Mouse (Mus musculus) lung, adult 2 months (tissue): ENCODE results near the gene Btbd9. TPM values are rescaled to one million over a fixed set of nuclear protein-coding genes. Genes with fewer than 3 reads are reported as not detected.

Source experiments
- DNase-seq: peaks from one replicate; pipeline ENCODE4 v3.0.0; 2022
- H3K4me1 ChIP-seq: fragments of 200-500 bp; 2 replicates; pipeline ENCODE4 v1.6.1; 2011; ENCODE audit warnings: low read length; ENCODE audit not compliant: control insufficient read depth, insufficient read depth
- H3K4me3 ChIP-seq: fragments of 200-500 bp; replicated peaks from 2 replicates; pipeline ENCODE3; 2011; ENCODE audit warnings: low read depth, mild to moderate bottlenecking, control low read depth, low read length; ENCODE audit errors: extremely low read depth
- CTCF ChIP-seq: fragments of 200-500 bp; IDR thresholded peaks from 2 replicates; pipeline ENCODE4 v1.5.1; 2011; ENCODE audit warnings: mild to moderate bottlenecking, low read length, control low read depth; ENCODE audit not compliant: insufficient read depth
- POLR2A ChIP-seq: fragments of 200-500 bp; IDR thresholded peaks from 2 replicates; pipeline ENCODE4 v1.6.1; 2011; ENCODE audit warnings: low read depth, mild to moderate bottlenecking, control low read depth, low read length, borderline replicate concordance; ENCODE audit errors: extremely low read depth
- WGBS: fragments of 180-500 bp; shearing (Covaris S2); methylation state at CpG from one replicate; pipeline ENCODE4 v1.1.7; 2018; 5-methylcytosine and 5-hydroxymethylcytosine counted together
- polyA plus RNA-seq: library from polyadenylated mRNA; depleted of rRNA; stranded (reverse); fragments of >200 nt; gene quantifications from 2 replicates; pipeline ENCODE4 v1.2.3, GENCODE M21; 2012

Gene Btbd9
- polyA plus RNA-seq, 1 experiment: 24.2 TPM

DNA sequence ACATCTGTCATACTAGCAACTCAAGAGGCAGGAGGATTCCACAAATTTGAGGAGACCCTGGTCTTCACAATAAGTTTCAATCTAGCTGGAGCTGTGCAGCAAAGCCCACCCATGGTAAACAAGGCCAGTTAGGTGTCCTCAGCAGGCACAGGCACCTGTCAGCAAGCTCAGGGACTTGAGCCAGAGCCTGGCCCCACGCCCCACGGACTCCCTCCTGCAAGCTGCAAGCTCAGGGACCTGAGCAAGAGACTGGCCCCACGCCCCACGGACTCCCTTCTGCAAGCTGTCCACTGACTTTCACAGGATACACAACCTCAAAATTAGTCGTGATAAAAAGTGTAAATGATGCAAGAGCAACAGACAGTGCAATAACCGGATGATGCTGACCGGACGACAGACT lies 307.8 kb downstream of the Btbd9 start:
- H3K4me1 ChIP-seq: no peaks in the 10 kb centered on the region
- DNase-seq: no peak
- no peak for TF ChIP-seq POLR2A
- no peak for TF ChIP-seq CTCF
- WGBS: 90% methylated on average over 8 of the region's 8 CpGs
- no peak overlapping the region for H3K4me3 ChIP-seq

DNA sequence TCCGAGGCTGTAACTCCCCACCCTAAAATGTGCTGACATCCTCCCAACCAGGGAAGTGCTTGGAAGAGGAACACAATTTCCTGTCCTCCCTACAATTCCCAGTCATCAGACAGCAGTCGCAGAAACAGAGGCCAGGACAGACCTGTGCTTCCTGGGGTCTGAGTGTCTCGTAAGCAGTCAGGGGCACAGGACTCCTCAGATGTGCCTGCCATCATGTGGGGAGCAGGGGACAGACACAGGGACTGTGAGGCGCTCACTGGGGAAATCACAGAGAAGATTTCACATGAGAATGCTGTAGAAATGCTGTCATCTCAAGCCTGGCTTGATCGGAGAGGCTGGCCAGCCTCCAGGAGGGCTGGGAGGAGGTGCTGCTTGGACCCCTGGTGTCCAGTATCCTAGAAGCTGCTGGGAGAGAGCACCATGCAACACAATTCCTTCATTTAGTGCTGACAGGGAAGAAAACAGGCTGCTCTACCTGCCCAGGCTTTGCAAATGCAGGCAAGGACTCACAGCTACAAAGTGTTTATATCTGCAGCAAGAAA lies 308.8 kb downstream of the Btbd9 start:
- WGBS: 56% methylated on average over 5 of the region's 5 CpGs
- Histone ChIP-seq H3K4me3 (no peak overlapping the region), H3K4me1 (no peaks in the 10 kb centered on the region)
- DNase-seq: no peak
- TF ChIP-seq CTCF (no peak), POLR2A (no peak)

DNA sequence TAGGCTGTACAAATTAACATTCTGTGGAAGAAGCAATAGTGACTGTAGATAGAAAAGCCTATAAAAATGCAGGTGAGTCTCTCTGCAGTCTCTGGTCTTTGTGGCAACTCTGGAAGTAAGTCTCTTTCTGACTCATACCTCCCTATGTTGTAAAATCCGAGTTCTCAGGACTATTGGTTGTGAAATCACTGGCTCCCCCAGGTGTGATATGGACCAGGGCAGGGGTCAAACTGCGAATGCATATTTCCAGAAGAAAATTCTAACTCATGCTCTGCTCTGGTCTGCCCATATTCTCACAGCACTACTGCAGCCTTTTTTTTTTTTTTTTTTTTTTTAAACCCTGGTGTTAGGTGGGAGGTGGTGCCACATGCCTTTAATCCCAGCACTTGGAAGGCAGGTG lies 312.8 kb downstream of the Btbd9 start:
- Histone ChIP-seq H3K4me1 (0 out of 2 replicates have a peak, but pooled peaks cover 2% of the 10 kb centered on the region), H3K4me3 (no peak overlapping the region)
- TF ChIP-seq CTCF (no peak), POLR2A (no peak)
- WGBS: 70% methylated on average over 2 of the region's 2 CpGs
- DNase-seq: no peak

DNA sequence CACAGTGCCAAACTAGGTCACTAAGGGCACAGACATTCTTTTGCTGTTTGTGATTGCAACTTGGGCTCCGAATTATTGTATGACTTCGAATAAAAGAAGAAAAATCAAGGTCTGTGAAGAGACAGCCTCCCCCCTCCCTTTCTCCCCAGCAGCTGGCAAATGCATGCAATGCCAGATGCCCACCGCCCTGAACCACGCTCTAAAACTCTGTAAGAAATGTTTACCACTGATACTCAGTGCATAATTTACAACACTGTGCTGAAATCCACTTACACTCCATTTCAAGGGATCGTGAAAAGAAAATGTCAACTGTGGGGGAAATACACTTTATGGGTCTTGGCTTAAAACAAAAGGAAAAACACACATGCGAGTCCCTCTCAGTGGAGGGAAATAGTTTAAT lies 313.3 kb downstream of the Btbd9 start:
- DNase-seq: no peak
- no peak for TF ChIP-seq POLR2A
- no peak for TF ChIP-seq CTCF
- Histone ChIP-seq H3K4me3 (no peak overlapping the region), H3K4me1 (0 out of 2 replicates have a peak, but pooled peaks cover 2% of the 10 kb centered on the region)
- WGBS: 78% methylated on average over 6 of the region's 6 CpGs

DNA sequence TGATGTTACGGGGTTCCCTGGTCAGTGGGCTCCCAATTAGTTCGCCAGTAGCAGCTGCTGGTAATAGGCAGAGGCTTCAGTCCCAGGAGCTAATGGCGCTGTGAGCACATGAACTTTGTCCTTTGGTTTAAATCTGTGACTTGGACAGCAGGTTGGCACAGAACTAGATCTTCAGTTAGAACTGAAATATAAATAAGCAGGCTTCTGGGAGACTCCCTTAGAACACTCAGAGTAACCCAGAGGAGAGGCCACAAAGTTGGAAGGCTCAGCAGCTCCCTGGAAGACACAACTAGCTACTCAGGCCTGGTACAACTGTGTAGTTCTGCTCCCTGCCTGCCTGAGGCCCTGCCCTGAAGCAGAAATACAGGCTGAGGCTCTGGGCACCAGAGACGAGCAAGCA lies 313.8 kb downstream of the Btbd9 start:
- no peak overlapping the region for H3K4me3 ChIP-seq
- DNase-seq: no peak
- WGBS: 90% methylated on average over 4 of the region's 4 CpGs
- 0 out of 2 replicates have a peak, but pooled peaks cover 2% of the 10 kb centered on the region for H3K4me1 ChIP-seq
- TF ChIP-seq POLR2A: no peak
- TF ChIP-seq CTCF: no peak

DNA sequence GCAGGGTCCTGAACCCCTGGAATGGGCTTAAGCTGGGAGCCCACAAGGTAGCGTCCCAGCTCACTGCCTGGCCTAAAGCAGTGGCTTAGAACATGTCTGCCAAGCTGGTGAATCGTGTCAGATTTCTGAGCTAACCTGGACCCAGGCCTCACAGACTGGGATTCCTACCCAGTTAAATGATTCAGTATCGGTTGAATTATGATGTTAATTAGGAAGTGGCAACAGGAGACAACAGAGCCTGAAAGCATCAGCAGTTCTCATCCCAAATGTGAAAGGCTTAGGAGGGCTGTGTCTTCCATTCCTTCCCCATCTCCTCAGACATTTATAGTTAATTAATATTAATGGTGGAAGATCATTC lies 314.3 kb downstream of the Btbd9 start:
- no peak for TF ChIP-seq CTCF

DNA sequence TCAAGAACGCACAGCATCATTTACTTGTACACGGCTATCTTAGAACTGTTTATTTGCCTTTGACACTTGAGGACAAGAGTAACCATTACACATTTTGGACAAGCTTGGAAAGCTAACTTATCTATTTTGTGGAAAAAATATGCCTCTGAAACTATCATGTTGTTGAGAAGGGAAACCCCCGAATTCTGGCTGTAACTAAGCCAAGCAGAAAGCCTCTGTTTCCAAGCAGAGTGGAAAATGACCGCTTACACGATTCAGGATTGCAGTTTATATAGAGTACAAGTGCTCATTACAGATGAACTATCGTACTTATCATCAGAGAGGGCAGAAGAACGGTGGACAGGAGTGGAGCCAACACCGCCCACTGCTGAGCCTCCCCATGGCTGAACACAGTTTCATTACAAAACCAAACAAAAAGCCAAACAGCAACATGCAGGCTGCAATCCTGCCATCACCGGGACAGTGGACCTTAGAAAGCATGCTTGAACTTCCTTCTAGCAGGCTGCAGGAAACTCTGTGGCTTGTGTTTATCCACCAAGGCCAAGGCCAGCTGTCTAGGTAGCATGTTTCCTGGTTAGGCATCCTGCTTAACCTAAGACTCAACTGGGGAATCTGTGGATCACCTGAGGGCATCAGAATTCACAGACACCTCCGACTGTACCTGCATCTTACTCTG lies 314.8 kb downstream of the Btbd9 start:
- H3K4me3 ChIP-seq: no peak overlapping the region
- no peak for TF ChIP-seq CTCF
- no peak for TF ChIP-seq POLR2A
- 0 out of 2 replicates have a peak, but pooled peaks cover 2% of the 10 kb centered on the region for H3K4me1 ChIP-seq
- no peak for DNase-seq
- WGBS: 29% methylated on average over 10 of the region's 10 CpGs

More for the DNA sequence above, 314.3 kb downstream of the Btbd9 start:
- no peak overlapping the region for H3K4me3 ChIP-seq
- DNase-seq: no peak
- H3K4me1 ChIP-seq: 0 out of 2 replicates have a peak, but pooled peaks cover 2% of the 10 kb centered on the region
- 87% methylated on average over 3 of the region's 3 CpGs for WGBS

DNA sequence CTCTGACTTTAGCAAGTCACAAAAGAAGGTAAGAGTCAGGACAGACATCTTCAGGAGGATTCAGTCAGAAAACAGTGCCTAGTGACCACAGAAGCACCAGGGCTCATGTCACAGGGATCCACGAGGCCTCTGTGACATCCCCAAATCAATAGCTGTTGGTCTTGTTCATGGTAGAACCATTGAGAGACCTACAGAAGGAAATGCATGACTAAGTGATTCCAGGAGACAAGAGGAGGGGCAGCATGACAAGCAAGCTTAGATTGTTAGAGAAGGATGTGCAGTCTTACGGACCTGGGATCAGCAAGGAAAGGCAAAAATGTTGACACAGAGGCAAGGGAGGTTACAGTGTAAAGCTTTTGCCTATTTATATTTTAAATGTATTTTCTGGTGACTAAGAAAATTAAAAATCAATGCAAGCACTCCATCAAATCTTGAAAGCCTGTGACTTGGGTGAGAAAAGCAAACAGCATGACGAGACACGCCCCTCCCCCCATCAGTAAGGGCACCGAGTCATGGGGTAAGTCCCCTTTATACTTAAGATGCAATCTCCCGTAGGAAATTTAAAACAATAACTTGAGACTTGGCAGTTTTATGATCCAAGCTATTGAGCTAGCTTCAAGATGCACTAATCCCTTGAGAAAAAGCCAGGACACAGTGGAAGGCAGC lies 315.5 kb downstream of the Btbd9 start:
- Histone ChIP-seq H3K4me3 (no peak overlapping the region), H3K4me1 (0 out of 2 replicates have a peak, but pooled peaks cover 2% of the 10 kb centered on the region)
- no peak for TF ChIP-seq POLR2A
- no peak for TF ChIP-seq CTCF
- 55% methylated on average over 6 of the region's 6 CpGs for WGBS
- DNase-seq: no peak

DNA sequence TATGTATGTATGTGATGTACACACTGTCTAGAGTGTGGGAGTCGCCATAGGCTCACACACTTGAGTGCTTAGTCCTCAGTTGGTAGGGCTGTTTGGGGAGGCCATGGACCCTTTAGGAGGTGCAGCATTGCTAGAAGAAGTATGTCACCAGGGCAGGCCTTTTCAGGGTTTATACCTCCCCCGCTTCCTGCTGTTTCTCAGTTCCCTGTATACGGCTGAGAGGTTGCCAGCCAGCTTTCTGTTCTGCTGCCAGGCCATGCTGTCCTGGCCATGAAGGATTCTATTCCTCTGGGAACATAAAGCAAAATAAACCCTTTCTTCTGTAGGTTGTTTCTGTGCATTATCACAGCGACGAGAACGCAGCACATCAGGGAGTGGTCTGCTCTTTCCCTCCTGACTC lies 316.4 kb downstream of the Btbd9 start:
- WGBS: 78% methylated on average over 6 of the region's 6 CpGs
- no peak overlapping the region for H3K4me3 ChIP-seq
- H3K4me1 ChIP-seq: 0 out of 2 replicates have a peak, but pooled peaks cover 2% of the 10 kb centered on the region
- TF ChIP-seq POLR2A (no peak), CTCF (no peak)
- no peak for DNase-seq

DNA sequence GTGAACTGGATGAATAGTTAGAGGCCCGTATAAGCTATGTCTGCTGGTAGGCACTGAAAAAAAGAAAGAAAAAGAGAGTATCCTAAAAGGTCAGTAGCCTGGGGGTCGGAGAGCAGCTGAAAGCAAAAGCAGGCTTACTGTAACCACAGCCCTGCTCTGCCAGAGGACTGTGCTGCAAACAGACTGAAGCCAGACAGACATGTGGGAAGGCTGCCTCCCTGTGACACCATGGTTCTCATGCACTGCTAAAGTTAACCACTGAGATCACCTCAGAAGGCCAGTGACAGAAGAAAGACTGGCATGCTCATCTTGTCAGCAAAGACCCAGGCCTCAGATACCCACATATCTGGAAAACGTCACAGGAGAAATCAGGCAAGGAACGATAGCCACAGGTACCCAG lies 317.8 kb downstream of the Btbd9 start:
- H3K4me1 ChIP-seq: 0 out of 2 replicates have a peak, but pooled peaks cover 2% of the 10 kb centered on the region
- H3K4me3 ChIP-seq: no peak overlapping the region
- DNase-seq: no peak
- 82% methylated on average over 4 of the region's 4 CpGs for WGBS
- TF ChIP-seq CTCF (no peak), POLR2A (no peak)
